Mouse (Mus musculus): Measurements from ENCODE around the gene 4930539E08Rik. TPM values are rescaled to one million over a fixed set of nuclear protein-coding genes. Genes with fewer than 3 reads are reported as not detected.

4930539E08Rik gene
- polyA plus RNA-seq, 1 experiment from 2014 or later: 1.4 TPM

DNA sequence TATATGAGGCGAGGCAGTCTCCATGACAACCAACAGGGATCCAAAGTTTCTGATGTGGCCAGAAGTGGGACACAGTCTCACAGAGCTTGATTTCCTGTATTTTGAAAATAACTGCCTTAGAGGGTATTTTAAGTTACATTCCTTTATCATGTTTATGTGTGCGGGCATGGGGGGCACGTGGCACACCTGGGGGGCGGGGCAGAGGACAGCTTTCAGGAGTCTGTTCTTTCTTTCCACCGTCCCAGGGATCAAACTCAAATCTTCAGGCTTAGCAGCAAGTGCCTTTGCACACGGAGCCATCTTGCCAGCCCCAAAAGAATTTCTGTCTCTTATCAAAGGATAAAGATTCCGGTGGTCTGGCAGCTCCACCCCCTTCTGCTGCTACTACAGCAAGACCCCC is 51.2 kb downstream of the 4930539E08Rik start:
- DNase-seq (ENCODE audit: low spot score): peak; percentile 48

DNA sequence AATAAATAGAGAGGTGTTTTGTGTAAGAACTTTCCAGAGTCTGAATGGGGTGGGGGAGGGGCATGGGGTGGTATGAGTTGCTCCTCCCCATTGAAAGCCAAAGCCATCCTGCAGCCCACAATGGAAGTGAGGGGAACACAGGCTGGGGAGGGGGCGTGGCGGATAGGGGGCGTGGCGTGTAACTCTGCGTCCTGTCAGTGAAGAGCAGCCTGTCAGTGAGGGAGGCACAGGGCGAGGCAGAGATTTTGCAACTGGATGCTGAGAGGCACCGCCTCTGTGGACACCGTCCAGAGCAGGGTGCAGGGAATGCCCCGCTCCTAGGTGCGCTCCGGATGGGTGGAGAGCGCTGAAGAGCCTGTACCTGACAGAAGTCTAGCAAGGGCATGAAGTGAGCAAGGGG is 56.9 kb downstream of the 4930539E08Rik start, which contains the start of gene Pnpla1:
Gene Pnpla1 (plus strand): TSS at position 207 of the 400 bp plus-strand sequence.
- no peak for DNase-seq (ENCODE audit: low spot score)

- DNase-seq (ENCODE audit: low spot score): no peak
These were observed 59.1 kb downstream of the 4930539E08Rik start for GRCm38 (mm10) chr17:28856030-28856429.

DNA sequence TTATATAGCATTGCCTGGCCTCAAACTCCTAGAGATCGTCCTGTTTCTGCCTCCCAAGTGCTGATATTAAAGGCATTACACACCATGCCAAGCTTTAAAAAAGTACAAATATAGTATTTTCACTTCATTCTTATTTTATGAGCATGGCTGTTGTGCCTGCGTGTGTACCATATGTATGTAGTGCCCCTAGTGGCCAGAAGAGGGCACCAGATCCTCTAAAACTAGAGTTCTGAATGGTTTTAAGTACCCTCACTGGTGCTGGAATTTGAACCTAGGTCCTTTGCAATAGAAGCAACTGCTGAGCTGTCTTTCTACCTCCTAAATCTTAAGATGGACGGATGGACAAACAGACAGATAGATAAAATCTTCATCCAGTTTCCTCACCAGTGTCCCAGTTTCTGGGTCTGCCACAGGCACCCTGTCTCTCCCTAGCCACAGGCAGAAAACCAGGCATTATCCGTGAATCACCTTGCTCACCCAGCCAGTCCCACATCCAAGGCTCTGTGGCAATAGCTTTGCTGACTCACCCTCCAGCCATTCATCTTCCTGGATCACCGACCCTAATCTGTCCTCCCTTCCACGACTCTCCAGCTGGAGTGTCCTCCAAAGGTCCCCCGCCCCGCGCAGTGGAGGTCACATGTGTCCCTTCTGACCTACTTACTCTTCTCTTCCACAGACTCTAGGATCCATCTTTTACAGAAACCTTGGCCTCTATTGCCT is 59.8 kb downstream of the 4930539E08Rik start:
- DNase-seq (ENCODE audit: low spot score): peak; percentile 58

GRCm38 (mm10) chr17:28854377-28854776 is 60.7 kb downstream of the 4930539E08Rik start:
- no peak for DNase-seq (ENCODE audit: low spot score)

DNA sequence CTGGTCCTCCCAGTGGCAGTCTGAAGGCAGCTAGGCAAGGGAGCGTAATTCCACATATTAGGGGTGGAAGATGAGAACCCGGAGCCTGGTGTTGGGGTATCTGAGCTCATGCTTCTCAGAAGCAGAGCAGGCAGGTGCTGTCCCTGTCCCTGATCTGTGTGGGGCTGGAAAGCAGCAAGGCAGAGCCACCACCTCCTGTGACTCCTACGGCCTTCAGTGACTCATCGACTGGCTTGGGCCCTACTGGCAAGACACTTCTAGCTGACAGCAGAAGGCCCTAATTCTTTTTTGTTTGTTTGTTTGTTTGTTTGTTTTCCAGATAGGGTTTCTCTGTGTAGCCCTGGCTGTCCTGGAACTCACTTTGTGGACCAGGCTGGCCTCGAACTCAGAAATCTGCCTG is 64.6 kb downstream of the 4930539E08Rik start:
- DNase-seq (ENCODE audit: low spot score): no peak

GRCm38 (mm10) chr17:28846974-28847617 is 68.0 kb downstream of the 4930539E08Rik start:
- no peak for DNase-seq (ENCODE audit: low spot score)

Other genes starting within 250 kb of the 4930539E08Rik start
- 0.42 and 0.79 TPM in 2 replicates for gene Slc26a8, start 225.1 kb downstream of the 4930539E08Rik start, polyA plus RNA-seq (2015; fragmentation: Nextera tagmentation; extraction: Ambion mirVana)
- gene Mapk14, start 224.0 kb downstream of the 4930539E08Rik start, polyA plus RNA-seq (2015; fragmentation: Nextera tagmentation; extraction: Ambion mirVana): 42.2 and 45.7 TPM in 2 replicates
- gene AC170998.1, start 189.2 kb downstream of the 4930539E08Rik start, polyA plus RNA-seq (2015; fragmentation: Nextera tagmentation; extraction: Ambion mirVana): 0.87 and 2.1 TPM in 2 replicates
- 6.7 and 6.9 TPM in 2 replicates for gene Mapk13, start 146.0 kb downstream of the 4930539E08Rik start, polyA plus RNA-seq (2015; fragmentation: Nextera tagmentation; extraction: Ambion mirVana)
- 6.2 and 8.6 TPM in 2 replicates for gene Brpf3, start 114.2 kb downstream of the 4930539E08Rik start, polyA plus RNA-seq (2015; fragmentation: Nextera tagmentation; extraction: Ambion mirVana)
- 0.10 TPM in 1 of 2 replicates, not detected in the other for gene Pnpla1, start 56.9 kb downstream of the 4930539E08Rik start, polyA plus RNA-seq (2015; fragmentation: Nextera tagmentation; extraction: Ambion mirVana)
- gene Pxt1, start 28.5 kb upstream of the 4930539E08Rik start, polyA plus RNA-seq (2015; fragmentation: Nextera tagmentation; extraction: Ambion mirVana): not detected in 2 replicates
- gene Kctd20, start 36.6 kb upstream of the 4930539E08Rik start, polyA plus RNA-seq (2015; fragmentation: Nextera tagmentation; extraction: Ambion mirVana): 64.7 and 65.8 TPM in 2 replicates
- gene Stk38, start 92.7 kb upstream of the 4930539E08Rik start, polyA plus RNA-seq (2015; fragmentation: Nextera tagmentation; extraction: Ambion mirVana): 95.4 and 121 TPM in 2 replicates
- gene Srsf3, start 117.3 kb upstream of the 4930539E08Rik start, polyA plus RNA-seq (2015; fragmentation: Nextera tagmentation; extraction: Ambion mirVana): 723 and 729 TPM in 2 replicates
- gene Cdkn1a, start 175.7 kb upstream of the 4930539E08Rik start, polyA plus RNA-seq (2015; fragmentation: Nextera tagmentation; extraction: Ambion mirVana): 39.3 and 39.7 TPM in 2 replicates
- gene Rab44, start 198.8 kb upstream of the 4930539E08Rik start, polyA plus RNA-seq (2015; fragmentation: Nextera tagmentation; extraction: Ambion mirVana): 4.9 and 5.4 TPM in 2 replicates